Mouse (Mus musculus): ENCODE data around the gene Gm20403. TPM values are rescaled to one million over a fixed set of nuclear protein-coding genes. Genes with fewer than 3 reads are reported as not detected.

The Gm20403 gene
- total and polyA plus RNA-seq, 3 experiments = not detected

DNA sequence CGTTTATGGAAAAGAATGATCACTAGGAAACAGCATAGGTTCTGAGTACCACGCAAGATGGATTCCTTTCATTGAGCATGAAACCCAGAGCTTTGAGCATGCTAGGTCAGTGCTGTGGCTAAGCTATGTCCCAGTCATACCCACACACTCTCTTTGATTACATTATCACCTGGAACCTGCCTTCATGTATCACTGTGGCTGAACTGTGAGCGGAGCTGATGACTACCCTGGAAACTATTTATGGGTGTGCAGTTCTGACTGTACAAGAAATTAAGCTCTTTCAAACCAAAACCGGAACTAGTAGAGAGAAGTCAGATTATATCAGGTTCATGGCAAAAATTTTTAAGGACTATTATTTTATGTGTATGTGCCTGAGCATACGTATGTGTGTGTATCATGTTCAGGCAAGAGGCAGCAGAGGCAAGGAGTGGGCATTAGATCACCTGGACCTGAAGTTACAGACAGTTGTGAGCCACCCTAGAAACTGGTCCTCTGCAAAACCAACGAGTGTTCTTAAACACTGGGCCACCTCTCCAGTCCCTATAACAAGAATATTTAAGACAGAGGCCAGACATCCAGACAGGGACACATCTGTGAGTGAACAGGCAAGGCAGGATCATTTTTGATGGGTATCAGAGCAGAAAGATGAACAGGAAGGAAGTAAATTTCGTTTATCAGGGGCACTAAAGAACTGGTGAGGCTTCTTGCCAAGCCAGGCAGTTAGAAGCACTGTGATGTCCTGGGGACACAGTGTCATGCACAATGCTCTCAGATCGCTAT lies 30.2 kb upstream of the Gm20403 start:
- peak; percentile 52; the same call in 1 of the 2 replicates for TF ChIP-seq POLR2AphosphoS2 (IDR thresholded peaks at IDR 0.05; ENCODE audit: low read length)
- peak; percentile 91 to 92 for TF ChIP-seq EP300 (IDR thresholded peaks at IDR 0.05; ENCODE audit: low read depth in 1 of 2, low read length in 2 of 2)
- TF ChIP-seq ELF1 (IDR thresholded peaks at IDR 0.05; ENCODE audit: low read depth, low read length) = 0 out of 2 replicates have a peak, but pooled peaks have one; percentile 30
- TF ChIP-seq TCF12 (IDR thresholded peaks at IDR 0.05; ENCODE audit: low read depth, low read length) = peak; percentile 87
- TF ChIP-seq ETS1 (IDR thresholded peaks at IDR 0.05; ENCODE audit: low read depth, low read length) = peak; percentile 89
- peak; percentile 76; the same call in 1 of the 2 replicates for TF ChIP-seq TBP (IDR thresholded peaks at IDR 0.05; ENCODE audit: low read depth, low read length)
- 0 out of 2 replicates have a peak, but pooled peaks have one; percentile 34 for TF ChIP-seq HCFC1 (IDR thresholded peaks at IDR 0.05; ENCODE audit: low read depth, low read length)
- peak in 1 of 2 experiments; percentile 55; a peak in 2 of 4 replicates for TF ChIP-seq POLR2A (IDR thresholded peaks at IDR 0.05; ENCODE audit: control insufficient read depth in 1 of 2, insufficient read depth in 1 of 2, low read depth in 1 of 2, low read length in 2 of 2, poor library complexity in 1 of 2)
- TF ChIP-seq SIN3A (IDR thresholded peaks at IDR 0.05; ENCODE audit: low read length) = peak; percentile 45; the same call in 1 of the 2 replicates
- TF ChIP-seq MYC (IDR thresholded peaks at IDR 0.05; ENCODE audit: low read depth, low read length) = no peak
- no peak for TF ChIP-seq JUND (IDR thresholded peaks at IDR 0.05; ENCODE audit: low read depth, low read length)
- TF ChIP-seq MYB (IDR thresholded peaks at IDR 0.05; ENCODE audit: low read depth, low read length) = peak; percentile 83; the same call in 1 of the 2 replicates
- TF ChIP-seq RCOR1 (IDR thresholded peaks at IDR 0.05; ENCODE audit: low read depth, low read length) = peak; percentile 81
- TF ChIP-seq GATA1 (IDR thresholded peaks at IDR 0.05; ENCODE audit: low read depth, low read length) = peak; percentile 93
- TF ChIP-seq MEF2A (IDR thresholded peaks at IDR 0.05; ENCODE audit: extremely low read depth, insufficient replicate concordance, low read depth, low read length, poor library complexity, severe bottlenecking) = no peak
- Histone ChIP-seq H3K36me3 (ENCODE audit: control insufficient read depth in 1 of 2, insufficient read depth in 2 of 2, low read length in 2 of 2) (peaks cover 0 to 37% of the 10 kb centered on the region in 2 experiments; a peak in 2 of 4 replicates), H3K4me3 (ENCODE audit: control insufficient read depth in 1 of 2, insufficient read depth in 1 of 2, low read depth in 2 of 2, low read length in 2 of 2) (peak overlapping the region; percentile 41 to 51), H3K9me3 (replicated peaks; ENCODE audit: insufficient read depth, low read length) (no peaks in the 10 kb centered on the region), H3K9ac (ENCODE audit: control insufficient read depth, low read depth, low read length, poor library complexity, severe bottlenecking) (peak overlapping the region; percentile 66), H3K4me1 (ENCODE audit: control insufficient read depth in 1 of 2, insufficient read depth in 2 of 2, low read length in 2 of 2) (peaks cover 21 to 29% of the 10 kb centered on the region in 2 experiments), H3K27me3 (ENCODE audit: control insufficient read depth in 1 of 2, insufficient read depth in 2 of 2, low read length in 2 of 2) (no peaks in the 10 kb centered on the region), H3K79me2 (ENCODE audit: control insufficient read depth, insufficient read depth, low read length, poor library complexity) (no peaks in the 10 kb centered on the region), H3K27ac (ENCODE audit: control insufficient read depth, low read depth, low read length) (peak overlapping the region; percentile 99)
- DNase-seq (ENCODE audit: low read depth, low spot score) = peak; percentile 83

DNA sequence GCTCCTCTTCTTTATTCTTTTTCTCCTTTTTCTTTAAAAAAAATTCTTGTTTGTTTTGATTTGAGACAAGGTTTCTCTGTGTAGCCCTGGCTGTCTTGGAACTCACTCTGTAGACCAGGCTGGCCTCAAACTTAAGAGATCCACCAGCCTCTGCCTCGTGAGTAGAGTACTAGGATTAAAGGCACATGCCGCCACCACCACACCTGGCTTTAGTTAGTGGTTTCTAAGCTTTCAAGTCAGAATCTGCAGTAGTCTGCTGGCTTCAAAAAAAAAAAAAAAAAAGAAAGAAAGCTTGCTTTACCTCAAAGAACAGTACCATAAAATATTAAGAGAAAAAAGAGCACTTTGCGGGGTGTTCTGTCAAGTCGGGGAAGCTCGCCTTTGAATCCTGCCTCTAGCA lies 29.1 kb upstream of the Gm20403 start:
- Histone ChIP-seq H3K79me2 (ENCODE audit: control insufficient read depth, insufficient read depth, low read length, poor library complexity) (no peaks in the 10 kb centered on the region), H3K4me1 (ENCODE audit: control insufficient read depth in 1 of 2, insufficient read depth in 2 of 2, low read length in 2 of 2) (peaks cover 21 to 29% of the 10 kb centered on the region in 2 experiments), H3K4me3 (ENCODE audit: control insufficient read depth in 1 of 2, insufficient read depth in 1 of 2, low read depth in 2 of 2, low read length in 2 of 2) (no peak overlapping the region), H3K9me3 (replicated peaks; ENCODE audit: insufficient read depth, low read length) (no peaks in the 10 kb centered on the region), H3K9ac (ENCODE audit: control insufficient read depth, low read depth, low read length, poor library complexity, severe bottlenecking) (no peak overlapping the region), H3K27me3 (ENCODE audit: control insufficient read depth in 1 of 2, insufficient read depth in 2 of 2, low read length in 2 of 2) (no peaks in the 10 kb centered on the region), H3K36me3 (ENCODE audit: control insufficient read depth in 1 of 2, insufficient read depth in 2 of 2, low read length in 2 of 2) (peaks cover 0 to 37% of the 10 kb centered on the region in 2 experiments; a peak in 2 of 4 replicates), H3K27ac (ENCODE audit: control insufficient read depth, low read depth, low read length) (peak overlapping the region; percentile 8; the same call in 1 of the 2 replicates)
- DNase-seq (ENCODE audit: low read depth, low spot score) = no peak
- TF ChIP-seq TAL1 (IDR thresholded peaks at IDR 0.05; ENCODE audit: low read length) (no peak), ZNF384 (IDR thresholded peaks at IDR 0.05; ENCODE audit: low read depth, low read length) (peak; percentile 41; the same call in 1 of the 2 replicates), JUND (IDR thresholded peaks at IDR 0.05; ENCODE audit: low read depth, low read length) (no peak)
